Mouse (Mus musculus): ENCODE data around the gene Tmprss3. TPM values are rescaled to one million over a fixed set of nuclear protein-coding genes. Genes with fewer than 3 reads are reported as not detected.

The Tmprss3 gene
- polyA plus RNA-seq, 1 experiment from 2014 or later: not detected

DNA sequence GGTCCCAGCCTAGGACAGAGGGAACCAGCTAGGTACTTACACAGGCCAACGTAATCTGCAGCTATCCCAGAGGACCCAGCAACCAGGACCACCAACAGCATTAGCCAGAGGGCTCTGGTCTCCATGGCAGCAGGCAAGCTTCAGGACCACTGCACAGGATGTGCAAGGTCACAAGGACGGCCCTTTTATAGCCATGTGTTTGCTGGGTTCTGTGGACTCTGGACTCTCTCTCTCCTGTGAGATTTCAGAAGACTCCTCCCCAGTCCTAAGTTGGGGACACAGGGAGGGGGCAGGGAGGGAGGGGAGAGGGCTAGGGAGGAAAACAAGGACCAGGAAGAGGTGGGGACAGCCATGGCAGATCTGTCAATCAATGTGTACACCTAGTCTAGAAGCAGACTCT is 69.3 kb downstream of the Tmprss3 start, which contains the start of gene Tff3:
Tff3 (minus strand) TSS at position 195 of the 400 bp plus-strand sequence.
- Histone ChIP-seq H3K27me3 (no peaks in the 10 kb centered on the region), H3K36me3 (no peaks in the 10 kb centered on the region), H3K4me2 (no peak within 1 kb of the TSS), H3K4me1 (peaks cover 9% of the 10 kb centered on the region; the same call in 1 of the 2 replicates), H3K4me3 (replicated peaks) (no peak within 1 kb of the TSS), H3K9ac (no peak within 1 kb of the TSS), H3K9me3 (replicated peaks) (no peaks in the 10 kb centered on the region), H3K27ac (no peak within 1 kb of the TSS)
- WGBS: 10% methylated on average over 2 of the region's 2 CpGs
- ATAC-seq (replicated peaks; ENCODE audit: low FRiP score): no peak

Other genes starting within 250 kb of the Tmprss3 start
- gene Umodl1, start 244.3 kb downstream of the Tmprss3 start, polyA plus RNA-seq (2015; fragmentation: Nextera tagmentation; extraction: Ambion mirVana): 0.03 and 0.08 TPM in 2 replicates
- gene Abcg1, start 141.3 kb downstream of the Tmprss3 start, polyA plus RNA-seq (2015; fragmentation: Nextera tagmentation; extraction: Ambion mirVana): 7.1 and 7.5 TPM in 2 replicates
- gene Tff3, start 69.3 kb downstream of the Tmprss3 start, polyA plus RNA-seq (2015; fragmentation: Nextera tagmentation; extraction: Ambion mirVana): 1.4 and 49.7 TPM in 2 replicates
- gene Tff2, start 54.7 kb downstream of the Tmprss3 start, polyA plus RNA-seq (2015; fragmentation: Nextera tagmentation; extraction: Ambion mirVana): 1.1 and 1.6 TPM in 2 replicates
- 0.32 and 0.57 TPM in 2 replicates for gene Tff1, start 33.7 kb downstream of the Tmprss3 start, polyA plus RNA-seq (2015; fragmentation: Nextera tagmentation; extraction: Ambion mirVana)
- gene Ubash3a, start 8.9 kb upstream of the Tmprss3 start, polyA plus RNA-seq (2015; fragmentation: Nextera tagmentation; extraction: Ambion mirVana): 0.18 and 0.23 TPM in 2 replicates
- gene Rsph1, start 78.4 kb upstream of the Tmprss3 start, polyA plus RNA-seq (2015; fragmentation: Nextera tagmentation; extraction: Ambion mirVana): 2.0 and 2.4 TPM in 2 replicates
- 3.0 and 3.9 TPM in 2 replicates for gene Slc37a1, start 87.8 kb upstream of the Tmprss3 start, polyA plus RNA-seq (2015; fragmentation: Nextera tagmentation; extraction: Ambion mirVana)
- 27.6 and 34.9 TPM in 2 replicates for gene Pde9a, start 187.2 kb upstream of the Tmprss3 start, polyA plus RNA-seq (2015; fragmentation: Nextera tagmentation; extraction: Ambion mirVana)